Mouse (Mus musculus) lung, embryonic 14.5 days (tissue): Measurements from ENCODE around the gene Zfp281. TPM values are rescaled to one million over a fixed set of nuclear protein-coding genes. Genes with fewer than 3 reads are reported as not detected.

Experiments
- ATAC-seq: fragments of 200-750 bp; cut with Nextera tagmentation; 2 replicates; pipeline ENCODE4 v1.8.0; 2017; ENCODE audit warnings: mild to moderate bottlenecking, moderate TSS enrichment, moderate library complexity; ENCODE audit not compliant: insufficient read depth
- DNase-seq: peaks from one replicate; pipeline ENCODE4 v3.0.0-alpha.2; 2015
- H3K27ac ChIP-seq: fragments of 300-500 bp; sonication (generic); 2 replicates; pipeline ENCODE4 v1.5.1; 2014; ENCODE audit warnings: low read depth, mild to moderate bottlenecking, moderate library complexity
- H3K27me3 ChIP-seq: fragments of 300-500 bp; sonication (generic); 2 replicates; pipeline ENCODE4 v1.6.1; 2014; ENCODE audit warnings: low read length, control low read depth; ENCODE audit not compliant: insufficient read depth
- H3K36me3 ChIP-seq: fragments of 300-500 bp; sonication (generic); 2 replicates; pipeline ENCODE4 v1.6.1; 2014; ENCODE audit warnings: control low read depth; ENCODE audit not compliant: insufficient read depth
- H3K4me1 ChIP-seq: fragments of 300-500 bp; sonication (generic); 2 replicates; pipeline ENCODE4 v1.6.1; 2014; ENCODE audit warnings: antibody characterized with exemption, control low read depth; ENCODE audit not compliant: insufficient read depth
- H3K4me2 ChIP-seq: fragments of 300-500 bp; sonication (generic); 2 replicates; pipeline ENCODE4 v1.6.1; 2014; ENCODE audit warnings: mild to moderate bottlenecking
- H3K4me3 ChIP-seq: fragments of 300-500 bp; sonication (generic); 2 replicates; pipeline ENCODE4 v1.5.1; 2014; ENCODE audit warnings: low read depth, low read length
- H3K9ac ChIP-seq: fragments of 300-500 bp; sonication (generic); 2 replicates; pipeline ENCODE4 v1.6.1; 2014
- H3K9me3 ChIP-seq: fragments of 300-500 bp; sonication (generic); 2 replicates; pipeline ENCODE4 v1.6.1; 2016; ENCODE audit warnings: low read depth, low read length, control low read depth
- CTCF ChIP-seq: IDR thresholded peaks from 2 replicates; pipeline ENCODE4 v1.5.1; 2016; ENCODE audit warnings: antibody characterized with exemption, low read depth
- WGBS: fragments of 180-500 bp; shearing (Covaris S2); extraction: QIAGEN DNeasy Blood & Tissue Kit; methylation state at CpG from one replicate; pipeline ENCODE4 v1.1.7; 2014; 5-methylcytosine and 5-hydroxymethylcytosine counted together
- polyA plus RNA-seq: library from polyadenylated mRNA; unstranded; fragments of >200 nt; fragmentation: Nextera tagmentation; extraction: Ambion mirVana; gene quantifications from 2 replicates; pipeline ENCODE4 v1.2.1, GENCODE M21; 2014

Gene Zfp281
- 26.7 and 27.5 TPM in 2 replicates for polyA plus RNA-seq

- Histone ChIP-seq H3K27ac (peak within 1 kb of the TSS; percentile 91), H3K27me3 (no peaks in the 10 kb centered on the region), H3K36me3 (peaks cover 26% of the 10 kb centered on the region), H3K4me3 (peak within 1 kb of the TSS; percentile 94), H3K9me3 (no peaks in the 10 kb centered on the region), H3K4me1 (peaks cover 14% of the 10 kb centered on the region), H3K4me2 (peak within 1 kb of the TSS; percentile 84), H3K9ac (peak within 1 kb of the TSS; percentile 94)
- ATAC-seq, result peak; percentile 99
- peak; percentile 20; the same call in 1 of the 2 replicates for TF ChIP-seq CTCF
- 2% methylated on average over 45 of the region's 45 CpGs for WGBS
- peak; percentile 99 for DNase-seq
These were observed at the start of gene Zfp281 for GRCm38 (mm10) chr1:136624146-136625018. TSS of gene Zfp281 (plus strand) at chr1:136624901.

- H3K27me3 ChIP-seq, result no peaks in the 10 kb centered on the region
- no peaks in the 10 kb centered on the region for H3K9me3 ChIP-seq
- TF ChIP-seq CTCF, result no peak
- H3K4me2 ChIP-seq, result no peak overlapping the region
- ATAC-seq (peak; percentile 49; the same call in 1 of the 2 replicates), DNase-seq (peak; percentile 30)
- 30% methylated on average over 16 of the region's 16 CpGs for WGBS
- no peak overlapping the region for H3K9ac ChIP-seq
- H3K27ac ChIP-seq, result no peak overlapping the region
- no peaks in the 10 kb centered on the region for H3K36me3 ChIP-seq
- H3K4me1 ChIP-seq, result no peaks in the 10 kb centered on the region
- H3K4me3 ChIP-seq, result no peak overlapping the region
These were observed 46.6 kb upstream of the Zfp281 start for GRCm38 (mm10) chr1:136577890-136578663.

GRCm38 (mm10) chr1:136579360-136579759 is 45.3 kb upstream of the Zfp281 start:
- H3K27ac ChIP-seq, result no peak overlapping the region
- no peak overlapping the region for H3K4me2 ChIP-seq
- DNase-seq, result no peak
- H3K9ac ChIP-seq, result no peak overlapping the region
- H3K4me1 ChIP-seq, result no peaks in the 10 kb centered on the region
- no peaks in the 10 kb centered on the region for H3K36me3 ChIP-seq
- H3K27me3 ChIP-seq, result no peaks in the 10 kb centered on the region
- no peak for TF ChIP-seq CTCF
- no peaks in the 10 kb centered on the region for H3K9me3 ChIP-seq
- no peak overlapping the region for H3K4me3 ChIP-seq
- ATAC-seq, result no peak
- WGBS, result 82% methylated on average over 14 of the region's 14 CpGs

- DNase-seq, result peak; percentile 24
- TF ChIP-seq CTCF, result no peak
- H3K4me3 ChIP-seq, result no peak overlapping the region
- H3K4me1 ChIP-seq, result no peaks in the 10 kb centered on the region
- no peaks in the 10 kb centered on the region for H3K36me3 ChIP-seq
- no peak overlapping the region for H3K4me2 ChIP-seq
- ATAC-seq, result no peak
- H3K27ac ChIP-seq, result no peak overlapping the region
- H3K27me3 ChIP-seq, result no peaks in the 10 kb centered on the region
- WGBS, result 58% methylated on average over 8 of the region's 8 CpGs
- H3K9ac ChIP-seq, result no peak overlapping the region
- no peaks in the 10 kb centered on the region for H3K9me3 ChIP-seq
These were observed 44.4 kb upstream of the Zfp281 start for GRCm38 (mm10) chr1:136580266-136580665.

- no peak overlapping the region for H3K4me3 ChIP-seq
- no peak overlapping the region for H3K9ac ChIP-seq
- WGBS, result 90% methylated on average over 8 of the region's 8 CpGs
- H3K27me3 ChIP-seq, result no peaks in the 10 kb centered on the region
- no peaks in the 10 kb centered on the region for H3K36me3 ChIP-seq
- H3K4me1 ChIP-seq, result no peaks in the 10 kb centered on the region
- no peak for ATAC-seq
- no peak overlapping the region for H3K27ac ChIP-seq
- no peak overlapping the region for H3K4me2 ChIP-seq
- H3K9me3 ChIP-seq, result no peaks in the 10 kb centered on the region
- no peak for TF ChIP-seq CTCF
- DNase-seq, result no peak
These were observed 42.9 kb upstream of the Zfp281 start for GRCm38 (mm10) chr1:136581841-136582240.

GRCm38 (mm10) chr1:136587761-136588405 is 36.8 kb upstream of the Zfp281 start:
- H3K27me3 ChIP-seq, result no peaks in the 10 kb centered on the region
- TF ChIP-seq CTCF, result no peak
- H3K9ac ChIP-seq, result no peak overlapping the region
- no peak for ATAC-seq
- H3K9me3 ChIP-seq, result no peaks in the 10 kb centered on the region
- DNase-seq, result no peak
- 61% methylated on average over 13 of the region's 13 CpGs for WGBS
- H3K27ac ChIP-seq, result no peak overlapping the region
- H3K4me3 ChIP-seq, result no peak overlapping the region
- no peaks in the 10 kb centered on the region for H3K36me3 ChIP-seq
- H3K4me1 ChIP-seq, result 0 out of 2 replicates have a peak, but pooled peaks cover 4% of the 10 kb centered on the region
- H3K4me2 ChIP-seq, result no peak overlapping the region
